Mouse (Mus musculus): ENCODE measurements at regions not wholly inside any gene's neighbourhood (a gene's known extent, or its start where the extent isn't known, plus 50 kb on each side); places are given as distances from the start of the nearest gene placed in this dataset.

DNA sequence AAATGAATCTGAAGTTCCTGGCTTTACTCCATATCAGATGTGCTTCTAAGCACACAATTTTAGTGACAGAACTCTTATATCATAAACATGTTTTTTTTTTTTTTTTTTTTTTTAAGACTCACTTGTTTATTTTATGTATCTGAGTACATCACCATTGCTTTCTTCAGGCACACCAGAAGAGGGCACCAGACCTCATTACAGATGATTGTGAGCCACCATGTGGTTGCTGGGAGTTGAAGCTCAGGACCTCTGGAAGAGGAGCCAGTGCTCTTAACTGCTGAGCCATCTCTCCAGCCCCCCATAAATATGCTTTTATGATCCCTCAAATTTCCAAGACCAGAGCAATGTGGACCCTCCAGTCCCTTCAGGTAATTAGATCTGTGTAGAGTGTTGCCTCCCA lies 280.1 kb upstream of the Adgrl2 start:
- Histone ChIP-seq H3K27me3 (ENCODE audit: insufficient read depth, low read length) (no peaks in the 10 kb centered on the region), H3K4me1 (replicated peaks; ENCODE audit: low read depth, low read length) (peaks cover 13% of the 10 kb centered on the region), H3K36me3 (ENCODE audit: insufficient read depth, low read length) (no peaks in the 10 kb centered on the region), H3K4me3 (replicated peaks; ENCODE audit: low read length) (no peak overlapping the region), H3K9me3 (ENCODE audit: low read length) (no peaks in the 10 kb centered on the region)
- TF ChIP-seq CTCF (conservative IDR thresholded peaks at IDR 0.05; ENCODE audit: low read length) (no peak), NANOG (IDR thresholded peaks at IDR 0.05; ENCODE audit: borderline replicate concordance, low read length) (no peak), POU5F1 (IDR thresholded peaks at IDR 0.05; ENCODE audit: borderline replicate concordance, low read length) (no peak)

DNA sequence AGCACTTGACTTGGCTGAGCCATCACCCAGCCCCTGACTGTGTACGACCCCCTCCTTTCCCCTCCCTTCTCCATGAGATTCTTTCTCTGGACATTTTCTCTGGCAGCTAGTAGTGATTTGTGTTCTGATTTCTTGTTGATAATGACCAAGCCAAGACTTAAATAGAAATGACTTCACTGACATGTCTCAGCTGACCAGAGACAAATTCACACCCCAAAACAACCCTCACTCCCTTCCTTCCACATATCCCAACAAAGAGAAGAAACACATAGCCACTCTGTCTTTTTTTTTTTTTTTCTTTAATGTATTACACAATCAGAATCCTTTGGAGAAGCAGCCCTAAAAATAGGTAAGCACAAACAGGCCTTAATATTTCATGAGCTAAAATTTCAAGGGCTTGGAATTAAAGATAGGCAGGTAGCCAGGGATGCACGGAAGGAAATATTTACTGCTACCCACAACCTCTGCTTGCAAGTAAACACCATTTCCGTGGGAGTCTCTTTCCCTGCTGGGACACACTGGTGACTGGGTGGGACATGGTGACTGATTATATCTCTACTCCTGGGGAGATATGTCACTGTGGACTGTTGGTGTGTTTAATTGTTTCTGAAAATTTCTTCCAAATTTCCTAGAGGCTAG lies 272.1 kb upstream of the Adgrl2 start:
- TF ChIP-seq CTCF (conservative IDR thresholded peaks at IDR 0.05; ENCODE audit: low read length): no peak
- TF ChIP-seq NANOG (IDR thresholded peaks at IDR 0.05; ENCODE audit: borderline replicate concordance, low read length): no peak
- TF ChIP-seq POU5F1 (IDR thresholded peaks at IDR 0.05; ENCODE audit: borderline replicate concordance, low read length): no peak
- H3K36me3 ChIP-seq (ENCODE audit: insufficient read depth, low read length): no peaks in the 10 kb centered on the region
- H3K4me1 ChIP-seq (replicated peaks; ENCODE audit: low read depth, low read length): no peaks in the 10 kb centered on the region
- peaks cover 2% of the 10 kb centered on the region; the same call in 1 of the 2 replicates for H3K27me3 ChIP-seq (ENCODE audit: insufficient read depth, low read length)
- H3K9me3 ChIP-seq (ENCODE audit: low read length): no peaks in the 10 kb centered on the region
- no peak overlapping the region for H3K4me3 ChIP-seq (replicated peaks; ENCODE audit: low read length)

DNA sequence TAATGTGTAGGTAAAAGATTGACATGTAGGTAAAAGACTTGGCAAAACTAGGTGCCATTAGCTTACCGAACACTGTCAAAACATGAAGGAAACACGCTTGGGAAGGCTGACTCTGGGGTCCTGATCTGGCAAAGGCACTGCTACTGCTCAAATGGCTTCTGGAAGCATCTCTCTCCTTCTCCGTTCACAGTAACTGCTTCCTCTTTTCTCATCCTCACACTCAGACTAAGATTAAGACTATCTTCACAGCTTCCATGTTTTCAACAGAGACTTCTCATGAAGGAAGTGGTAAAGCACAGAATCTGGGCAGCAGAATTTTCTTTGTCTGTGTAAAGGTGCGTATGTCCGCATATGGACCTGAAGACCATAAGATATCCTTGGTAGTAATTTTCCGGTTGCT lies 271.4 kb upstream of the Adgrl2 start:
- Histone ChIP-seq H3K4me3 (replicated peaks; ENCODE audit: low read length) (no peak overlapping the region), H3K4me1 (replicated peaks; ENCODE audit: low read depth, low read length) (no peaks in the 10 kb centered on the region), H3K36me3 (ENCODE audit: insufficient read depth, low read length) (no peaks in the 10 kb centered on the region), H3K27me3 (ENCODE audit: insufficient read depth, low read length) (peaks cover 2% of the 10 kb centered on the region; the same call in 1 of the 2 replicates), H3K9me3 (ENCODE audit: low read length) (no peaks in the 10 kb centered on the region)
- TF ChIP-seq NANOG (IDR thresholded peaks at IDR 0.05; ENCODE audit: borderline replicate concordance, low read length) (no peak), POU5F1 (IDR thresholded peaks at IDR 0.05; ENCODE audit: borderline replicate concordance, low read length) (no peak), CTCF (conservative IDR thresholded peaks at IDR 0.05; ENCODE audit: low read length) (no peak)

DNA sequence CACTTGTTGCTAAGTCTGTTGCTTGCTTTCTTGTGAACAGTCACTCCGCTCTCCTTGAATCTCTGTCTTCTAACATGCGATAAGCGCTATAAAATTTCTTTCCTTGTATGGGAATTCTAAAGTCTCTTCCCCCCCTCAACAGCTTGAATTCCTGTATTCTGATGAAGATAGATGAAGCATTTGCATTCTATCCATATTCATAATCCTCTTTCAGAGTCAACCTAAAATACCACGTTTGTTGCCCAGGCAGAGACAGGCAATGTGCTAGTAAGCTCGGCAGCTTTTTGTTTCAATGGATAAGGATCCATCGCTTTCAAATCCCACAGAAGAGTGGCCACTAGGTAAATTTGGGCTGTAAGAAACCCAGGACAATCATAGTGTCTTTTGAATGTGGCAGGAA lies 268.5 kb upstream of the Adgrl2 start:
- no peaks in the 10 kb centered on the region for H3K9me3 ChIP-seq (ENCODE audit: low read length)
- no peaks in the 10 kb centered on the region for H3K36me3 ChIP-seq (ENCODE audit: insufficient read depth, low read length)
- TF ChIP-seq POU5F1 (IDR thresholded peaks at IDR 0.05; ENCODE audit: borderline replicate concordance, low read length) (no peak), NANOG (IDR thresholded peaks at IDR 0.05; ENCODE audit: borderline replicate concordance, low read length) (no peak)
- peaks cover 11% of the 10 kb centered on the region; the same call in 1 of the 2 replicates for H3K27me3 ChIP-seq (ENCODE audit: insufficient read depth, low read length)
- H3K4me1 ChIP-seq (replicated peaks; ENCODE audit: low read depth, low read length): no peaks in the 10 kb centered on the region
- H3K4me3 ChIP-seq (replicated peaks; ENCODE audit: low read length): no peak overlapping the region

DNA sequence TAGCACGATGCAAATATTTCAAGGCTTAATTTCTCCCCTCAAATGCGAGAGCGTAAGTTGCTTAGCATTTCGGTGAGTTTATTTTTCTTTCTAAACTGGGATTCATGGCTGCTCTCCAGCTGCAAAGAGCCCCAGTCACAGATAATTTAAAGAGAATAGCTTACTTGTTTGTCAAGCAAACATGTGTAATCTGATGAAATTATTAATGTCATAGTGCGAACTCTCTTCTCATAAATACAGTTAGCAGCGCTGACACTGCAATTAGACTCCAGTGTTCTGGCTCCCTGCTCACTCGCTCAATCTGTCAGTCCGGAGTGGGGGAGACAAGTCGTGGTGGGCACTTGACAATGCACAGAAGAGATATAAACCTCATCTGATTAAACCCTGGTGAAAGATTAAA lies 266.5 kb upstream of the Adgrl2 start:
- Histone ChIP-seq H3K36me3 (ENCODE audit: insufficient read depth, low read length) (no peaks in the 10 kb centered on the region), H3K4me1 (replicated peaks; ENCODE audit: low read depth, low read length) (peaks cover 13% of the 10 kb centered on the region), H3K4me3 (replicated peaks; ENCODE audit: low read length) (no peak overlapping the region), H3K27me3 (ENCODE audit: insufficient read depth, low read length) (peaks cover 25% of the 10 kb centered on the region), H3K9me3 (ENCODE audit: low read length) (no peaks in the 10 kb centered on the region)
- TF ChIP-seq NANOG (IDR thresholded peaks at IDR 0.05; ENCODE audit: borderline replicate concordance, low read length): no peak
- TF ChIP-seq POU5F1 (IDR thresholded peaks at IDR 0.05; ENCODE audit: borderline replicate concordance, low read length): no peak
- no peak for TF ChIP-seq CTCF (conservative IDR thresholded peaks at IDR 0.05; ENCODE audit: low read length)

DNA sequence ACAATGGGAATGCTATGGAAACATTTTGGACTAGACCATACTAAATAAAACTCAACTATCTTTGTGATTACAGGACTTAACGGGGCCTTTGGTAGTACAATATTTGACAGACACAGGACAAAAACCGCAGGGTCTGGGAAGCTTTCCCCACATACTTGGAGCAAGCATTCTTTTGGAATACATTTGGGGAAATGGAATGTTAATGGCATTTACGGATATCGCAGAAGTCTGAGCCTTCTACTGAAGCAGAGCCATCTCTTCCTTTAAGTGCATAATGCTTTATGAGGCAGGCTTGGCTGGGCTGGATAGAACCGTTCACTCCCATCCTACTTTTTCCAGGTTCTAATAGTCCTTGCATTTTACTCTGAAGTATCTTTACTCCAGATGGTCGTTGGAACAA lies 262.7 kb upstream of the Adgrl2 start:
- no peaks in the 10 kb centered on the region for H3K9me3 ChIP-seq (ENCODE audit: low read length)
- TF ChIP-seq NANOG (IDR thresholded peaks at IDR 0.05; ENCODE audit: borderline replicate concordance, low read length) (no peak), POU5F1 (IDR thresholded peaks at IDR 0.05; ENCODE audit: borderline replicate concordance, low read length) (no peak), CTCF (conservative IDR thresholded peaks at IDR 0.05; ENCODE audit: low read length) (no peak)

DNA sequence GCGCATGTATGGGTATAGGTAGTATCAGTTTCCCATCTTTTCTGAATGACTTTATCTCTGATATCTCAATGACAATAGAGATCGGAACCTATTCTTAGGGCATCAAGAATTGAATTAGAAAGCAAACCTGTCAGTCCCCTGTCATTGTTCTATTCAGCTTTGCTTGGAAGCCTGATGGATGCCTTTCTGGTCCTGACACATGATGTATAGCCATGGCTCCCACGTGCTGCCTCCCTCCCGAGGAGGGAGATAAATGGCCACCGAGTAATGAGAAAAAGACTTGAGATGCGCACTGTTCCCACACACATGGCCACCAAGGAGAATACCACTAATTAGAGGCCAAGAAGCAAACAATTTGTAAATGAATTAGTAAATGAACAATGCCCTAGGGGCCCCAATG lies 261.8 kb upstream of the Adgrl2 start:
- Histone ChIP-seq H3K36me3 (ENCODE audit: insufficient read depth, low read length) (no peaks in the 10 kb centered on the region), H3K9me3 (ENCODE audit: low read length) (no peaks in the 10 kb centered on the region), H3K27me3 (ENCODE audit: insufficient read depth, low read length) (peaks cover 35% of the 10 kb centered on the region), H3K4me3 (replicated peaks; ENCODE audit: low read length) (no peak overlapping the region), H3K4me1 (replicated peaks; ENCODE audit: low read depth, low read length) (peaks cover 24% of the 10 kb centered on the region)
- TF ChIP-seq NANOG (IDR thresholded peaks at IDR 0.05; ENCODE audit: borderline replicate concordance, low read length) (peak; percentile 78), POU5F1 (IDR thresholded peaks at IDR 0.05; ENCODE audit: borderline replicate concordance, low read length) (no peak)

More for the DNA sequence above, 262.7 kb upstream of the Adgrl2 start:
- Histone ChIP-seq H3K27me3 (ENCODE audit: insufficient read depth, low read length) (peaks cover 35% of the 10 kb centered on the region), H3K4me3 (replicated peaks; ENCODE audit: low read length) (no peak overlapping the region), H3K36me3 (ENCODE audit: insufficient read depth, low read length) (no peaks in the 10 kb centered on the region), H3K4me1 (replicated peaks; ENCODE audit: low read depth, low read length) (peaks cover 21% of the 10 kb centered on the region)

DNA sequence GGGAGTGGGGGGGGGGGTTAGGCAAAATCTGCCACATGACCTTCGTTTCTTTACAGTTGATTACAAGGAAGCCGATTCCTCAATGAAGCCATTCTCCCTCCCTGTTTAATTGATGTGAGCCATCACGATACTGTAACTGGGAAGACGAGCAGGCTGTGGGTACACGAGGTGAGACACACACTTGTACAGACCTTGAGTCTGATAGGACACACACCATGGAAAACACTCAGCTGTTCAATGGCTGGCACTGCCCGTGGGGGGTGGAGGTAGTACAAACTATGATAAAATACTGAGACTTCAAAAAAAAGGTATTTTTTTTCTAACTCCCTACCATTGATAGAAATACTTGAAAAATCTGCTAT lies 257.3 kb upstream of the Adgrl2 start:
- TF ChIP-seq CTCF (conservative IDR thresholded peaks at IDR 0.05; ENCODE audit: low read length) (no peak), POU5F1 (IDR thresholded peaks at IDR 0.05; ENCODE audit: borderline replicate concordance, low read length) (no peak), NANOG (IDR thresholded peaks at IDR 0.05; ENCODE audit: borderline replicate concordance, low read length) (no peak)
- H3K36me3 ChIP-seq (ENCODE audit: insufficient read depth, low read length): no peaks in the 10 kb centered on the region
- peaks cover 22% of the 10 kb centered on the region for H3K4me1 ChIP-seq (replicated peaks; ENCODE audit: low read depth, low read length)

More for the DNA sequence above, 257.3 kb upstream of the Adgrl2 start:
- no peak overlapping the region for H3K4me3 ChIP-seq (replicated peaks; ENCODE audit: low read length)
- no peaks in the 10 kb centered on the region for H3K9me3 ChIP-seq (ENCODE audit: low read length)
- peaks cover 15% of the 10 kb centered on the region; the same call in 1 of the 2 replicates for H3K27me3 ChIP-seq (ENCODE audit: insufficient read depth, low read length)
